ENCODE assay signal across 8 mouse cellular contexts in the genomic region with DNA sequence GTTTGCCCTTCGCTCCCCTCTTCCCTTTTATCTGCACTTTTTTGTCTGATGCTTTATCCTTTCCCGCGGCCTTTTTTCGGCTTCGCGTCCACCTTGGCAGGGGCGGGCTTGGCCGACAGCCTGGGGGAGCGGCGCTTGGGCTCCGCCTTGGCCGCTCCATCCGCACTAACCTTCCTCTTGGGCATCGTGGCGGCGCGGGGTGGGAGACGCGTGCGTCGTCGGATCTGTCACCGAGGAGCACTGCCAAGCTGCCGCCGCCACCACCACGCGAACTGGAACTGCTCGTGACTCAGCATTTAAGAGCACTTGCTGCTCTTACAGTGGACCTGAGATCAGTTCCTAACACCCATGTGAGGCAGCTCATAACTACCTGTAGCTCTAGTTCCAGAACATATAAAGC. TPM values are rescaled to one million over a fixed set of nuclear protein-coding genes. Genes with fewer than 3 reads are reported as not detected.
DNase-seq lines count a peak whose midpoint lies in the region; ATAC-seq and TF ChIP-seq lines count a peak whose summit lies in the region.
"Not testable (repeated sequence)": the region's sequence is repeated elsewhere in the genome, so short reads cannot be mapped to it uniquely, and the experiment has no call there.

No protein-coding gene starts in this region.

- H3K4me2 ChIP-seq in hindbrain, embryonic 12.5 days (replicated peaks) = peak overlapping the region; percentile 61
- H3K4me2 ChIP-seq in lung, embryonic 14.5 days = peak overlapping the region; percentile 69
- peak overlapping the region; percentile 71 for H3K4me2 ChIP-seq in stomach, embryonic 15.5 days

- H3K27me3 ChIP-seq in hindbrain, embryonic 12.5 days = peaks cover 11% of the 10 kb centered on the region
- H3K27me3 ChIP-seq in lung, embryonic 14.5 days (ENCODE audit: insufficient read depth, low read length); stomach, embryonic 15.5 days (replicated peaks): not testable (repeated sequence)

- ATAC-seq in hindbrain, embryonic 12.5 days (ENCODE audit: low FRiP score) = peak; percentile 26; the same call in 1 of the 2 replicates
- ATAC-seq in lung, embryonic 14.5 days (ENCODE audit: insufficient read depth) = peak; percentile 67
- peak; percentile 22; the same call in 1 of the 2 replicates for ATAC-seq in stomach, embryonic 15.5 days (ENCODE audit: insufficient read depth, low FRiP score, low read depth)

- peak overlapping the region; percentile 64 for H3K27ac ChIP-seq in gastrocnemius, adult 2 months
- H3K27ac ChIP-seq in hindbrain, embryonic 12.5 days; lung, embryonic 14.5 days (ENCODE audit: low read depth); stomach, embryonic 15.5 days: not testable (repeated sequence)

- not testable (repeated sequence) for TF ChIP-seq CTCF in gastrocnemius, adult 2 months (IDR thresholded peaks at IDR 0.05); lung, embryonic 14.5 days (IDR thresholded peaks at IDR 0.05; ENCODE audit: low read depth)

- H3K4me3 ChIP-seq in gastrocnemius, adult 2 months = peak overlapping the region; percentile 68
- peak overlapping the region; percentile 33 for H3K4me3 ChIP-seq in hindbrain, embryonic 12.5 days
- H3K4me3 ChIP-seq in lung, embryonic 14.5 days (ENCODE audit: low read depth, low read length) = peak overlapping the region; percentile 32
- H3K4me3 ChIP-seq in stomach, embryonic 15.5 days (replicated peaks) = peak overlapping the region; percentile 39

- H3K9me3 ChIP-seq in hindbrain, embryonic 12.5 days (replicated peaks); lung, embryonic 14.5 days (ENCODE audit: low read depth, low read length); stomach, embryonic 15.5 days: not testable (repeated sequence)

- not testable (repeated sequence) for H3K36me3 ChIP-seq in hindbrain, embryonic 12.5 days; lung, embryonic 14.5 days (ENCODE audit: insufficient read depth); stomach, embryonic 15.5 days

- not testable (repeated sequence) for H3K4me1 ChIP-seq in hindbrain, embryonic 12.5 days; lung, embryonic 14.5 days (ENCODE audit: insufficient read depth); stomach, embryonic 15.5 days

- WGBS in hindbrain, embryonic 12.5 days = 1% methylated on average over 28 of the region's 28 CpGs
- WGBS in lung, embryonic 14.5 days = 1% methylated on average over 28 of the region's 28 CpGs
- 1% methylated on average over 28 of the region's 28 CpGs for WGBS in stomach, embryonic 15.5 days

- intact Hi-C loops in gastrocnemius, adult 2 months (cut with DNase I) = not testable (repeated sequence)

- DNase-seq in adrenal gland, adult 2 months = peak; percentile 82
- DNase-seq in embryo, embryonic 9.5 days (ENCODE audit: extremely low spot score) = peak; percentile 49
- peak; percentile 66 for DNase-seq in gastrocnemius, adult 2 months
- DNase-seq in layer of hippocampus, postnatal 10 days (ENCODE audit: low spot score in 2 of 2) = peak; percentile 40 to 43
- DNase-seq in lung, embryonic 14.5 days = peak; percentile 57
- DNase-seq in neural tube, embryonic 10.5 days (ENCODE audit: extremely low spot score, low spot score) = peak; percentile 54

- H3K9ac ChIP-seq in hindbrain, embryonic 12.5 days = peak overlapping the region; percentile 54; the same call in 1 of the 2 replicates
- H3K9ac ChIP-seq in lung, embryonic 14.5 days = 0 out of 2 replicates have a peak overlapping the region, but pooled peaks have one; percentile 5
- H3K9ac ChIP-seq in stomach, embryonic 15.5 days = not testable (repeated sequence)

RNA-seq across cellular contexts. Expression of a gene that starts 20.9 kb away (rescaled TPM):
- total RNA-seq in adrenal gland, adult 2 months (2021) = 1 to 10 TPM; 2.2 to 3.1 TPM
- 0.40 and 1.6 TPM in 2 replicates for polyA plus RNA-seq in adrenal gland, adult 2 months (2012; rRNA removed)
- total RNA-seq in gastrocnemius, adult 2 months (2021) = 1 to 10 TPM; 2.9 to 8.1 TPM
- polyA plus RNA-seq in hindbrain, embryonic 12.5 days (2016; fragmentation: Nextera tagmentation; extraction: Ambion mirVana) = 6.1 and 17.5 TPM in 2 replicates
- 1 to 10 TPM; 4.5 to 6.4 TPM for total RNA-seq in layer of hippocampus, postnatal 10 days (2021)
- polyA plus RNA-seq in lung, embryonic 14.5 days (2014; fragmentation: Nextera tagmentation; extraction: Ambion mirVana) = 9.8 and 52.1 TPM in 2 replicates
- polyA plus RNA-seq in stomach, embryonic 15.5 days (2015; fragmentation: Nextera tagmentation; extraction: Ambion mirVana) = 7.8 and 11.8 TPM in 2 replicates

RNA-seq across cellular contexts. Expression of a gene that starts 21.0 kb away (rescaled TPM):
- 10 to 100 TPM; 69.2 to 76.1 TPM for total RNA-seq in adrenal gland, adult 2 months (2021)
- 1.9 and 2.2 TPM in 2 replicates for polyA plus RNA-seq in adrenal gland, adult 2 months (2012; rRNA removed)
- total RNA-seq in gastrocnemius, adult 2 months (2021) = 10 to 100 TPM; 25.9 to 27.5 TPM
- 47.6 and 50.4 TPM in 2 replicates for polyA plus RNA-seq in hindbrain, embryonic 12.5 days (2016; fragmentation: Nextera tagmentation; extraction: Ambion mirVana)
- 10 to 100 TPM; 52.3 to 65.8 TPM for total RNA-seq in layer of hippocampus, postnatal 10 days (2021)
- polyA plus RNA-seq in lung, embryonic 14.5 days (2014; fragmentation: Nextera tagmentation; extraction: Ambion mirVana) = 47.7 and 51.0 TPM in 2 replicates
- 32.5 and 37.4 TPM in 2 replicates for polyA plus RNA-seq in stomach, embryonic 15.5 days (2015; fragmentation: Nextera tagmentation; extraction: Ambion mirVana)

RNA-seq across cellular contexts. Expression of a gene that starts 36.4 kb away (rescaled TPM):
- 10 to 100 TPM in 1 of 2 experiments, 1 to 10 TPM in 1; 4.9 to 11.2 TPM for total RNA-seq in adrenal gland, adult 2 months (2021)
- 3.3 and 3.7 TPM in 2 replicates for polyA plus RNA-seq in adrenal gland, adult 2 months (2012; rRNA removed)
- total RNA-seq in gastrocnemius, adult 2 months (2021) = 1 to 10 TPM in 1 of 2 experiments, under 1 TPM in 1; 0.54 to 1.3 TPM
- 2.9 and 3.4 TPM in 2 replicates for polyA plus RNA-seq in hindbrain, embryonic 12.5 days (2016; fragmentation: Nextera tagmentation; extraction: Ambion mirVana)
- total RNA-seq in layer of hippocampus, postnatal 10 days (2021) = 1 to 10 TPM; 2.3 TPM
- 1.9 and 2.1 TPM in 2 replicates for polyA plus RNA-seq in lung, embryonic 14.5 days (2014; fragmentation: Nextera tagmentation; extraction: Ambion mirVana)
- 6.2 and 6.7 TPM in 2 replicates for polyA plus RNA-seq in stomach, embryonic 15.5 days (2015; fragmentation: Nextera tagmentation; extraction: Ambion mirVana)

Comparison
In these comparisons a context has a peak if more than half of its experiments do, and no peak if none do; other contexts are left out.
1. RNA of a gene that starts 21.0 kb away (polyA plus RNA-seq): 47.7 to 51.0 TPM in lung, embryonic 14.5 days, 47.6 to 50.4 TPM in hindbrain, embryonic 12.5 days and 32.5 to 37.4 TPM in stomach, embryonic 15.5 days; 1.9 to 2.2 TPM in adrenal gland, adult 2 months; every median in the first group is over 10 times any median in the second.
2. Peak in every context shown above with its lines, with median percentiles within 50 percentile points of each other: DNase-seq, H3K4me3 ChIP-seq, ATAC-seq and H3K4me2 ChIP-seq.